Mouse (Mus musculus) liver, adult 2 months (tissue): ENCODE results near the gene Slc5a10. TPM values are rescaled to one million over a fixed set of nuclear protein-coding genes. Genes with fewer than 3 reads are reported as not detected.
"Not testable (repeated sequence)": the region's sequence is repeated elsewhere in the genome, so short reads cannot be mapped to it uniquely, and the experiment has no call there.

Experiments used
- DNase-seq: peaks from one replicate; pipeline ENCODE4 v3.0.0-alpha.2; 2011; ENCODE audit warnings: low read depth, low spot score; ENCODE audit errors: extremely low read depth
- H3K27ac ChIP-seq: fragments of 200-500 bp; replicated peaks from 2 replicates; pipeline ENCODE4 v1.5.1; 2012; ENCODE audit warnings: low read depth, mild to moderate bottlenecking, control low read depth, inconsistent platforms, low read length; ENCODE audit not compliant: insufficient read depth
- H3K27me3 ChIP-seq: fragments of 200-500 bp; 2 replicates; pipeline ENCODE4 v1.6.1; 2012; ENCODE audit warnings: mild to moderate bottlenecking, moderate library complexity, low read length, inconsistent platforms; ENCODE audit not compliant: control insufficient read depth, insufficient read depth
- H3K36me3 ChIP-seq: fragments of 200-500 bp; 2 replicates; pipeline ENCODE4 v1.6.1; 2012; ENCODE audit warnings: low read length, inconsistent platforms; ENCODE audit not compliant: control insufficient read depth, insufficient read depth
- H3K4me1 ChIP-seq: fragments of 200-500 bp; 2 replicates; pipeline ENCODE4 v1.6.1; 2011; ENCODE audit warnings: low read length; ENCODE audit not compliant: control insufficient read depth, insufficient read depth
- H3K4me3 ChIP-seq: fragments of 200-500 bp; 2 replicates; pipeline ENCODE4 v1.5.1; 2011; ENCODE audit warnings: low read depth, mild to moderate bottlenecking, control low read depth, low read length, moderate library complexity; ENCODE audit not compliant: insufficient read depth
- H3K79me2 ChIP-seq: fragments of 200-500 bp; 2 replicates; pipeline ENCODE4 v1.6.1; 2012; ENCODE audit warnings: inconsistent platforms, mild to moderate bottlenecking, low read length, moderate library complexity; ENCODE audit not compliant: control insufficient read depth, insufficient read depth
- H3K9ac ChIP-seq: fragments of 200-500 bp; 2 replicates; pipeline ENCODE4 v1.6.1; 2012; ENCODE audit warnings: low read depth, mild to moderate bottlenecking, control low read depth, inconsistent platforms, low read length
- CTCF ChIP-seq: fragments of 200-500 bp; IDR thresholded peaks from 2 replicates; pipeline ENCODE4 v1.5.1; 2011; ENCODE audit warnings: low read depth, low read length, control low read depth
- POLR2A ChIP-seq: fragments of 200-500 bp; IDR thresholded peaks from 2 replicates; pipeline ENCODE4 v1.6.1; 2011; ENCODE audit warnings: low read length, control low read depth; ENCODE audit not compliant: insufficient read depth; ENCODE audit errors: extremely low read depth
- WGBS: fragments of 180-500 bp; shearing (Covaris S2); methylation state at CpG from one replicate; pipeline ENCODE4 v1.1.7; 2018; 5-methylcytosine and 5-hydroxymethylcytosine counted together
- polyA plus RNA-seq: library from polyadenylated mRNA; depleted of rRNA; stranded (reverse); fragments of >200 nt; gene quantifications from 2 replicates; pipeline ENCODE4 v1.2.3, GENCODE M21; 2012
- total RNA-seq: library from RNA; depleted of rRNA; stranded (reverse); fragments of >200 nt; gene quantifications from 2 replicates; pipeline ENCODE4 v1.2.3, GENCODE M21; 2014

Gene Slc5a10
- total and polyA plus RNA-seq, 2 experiments = not detected

DNA sequence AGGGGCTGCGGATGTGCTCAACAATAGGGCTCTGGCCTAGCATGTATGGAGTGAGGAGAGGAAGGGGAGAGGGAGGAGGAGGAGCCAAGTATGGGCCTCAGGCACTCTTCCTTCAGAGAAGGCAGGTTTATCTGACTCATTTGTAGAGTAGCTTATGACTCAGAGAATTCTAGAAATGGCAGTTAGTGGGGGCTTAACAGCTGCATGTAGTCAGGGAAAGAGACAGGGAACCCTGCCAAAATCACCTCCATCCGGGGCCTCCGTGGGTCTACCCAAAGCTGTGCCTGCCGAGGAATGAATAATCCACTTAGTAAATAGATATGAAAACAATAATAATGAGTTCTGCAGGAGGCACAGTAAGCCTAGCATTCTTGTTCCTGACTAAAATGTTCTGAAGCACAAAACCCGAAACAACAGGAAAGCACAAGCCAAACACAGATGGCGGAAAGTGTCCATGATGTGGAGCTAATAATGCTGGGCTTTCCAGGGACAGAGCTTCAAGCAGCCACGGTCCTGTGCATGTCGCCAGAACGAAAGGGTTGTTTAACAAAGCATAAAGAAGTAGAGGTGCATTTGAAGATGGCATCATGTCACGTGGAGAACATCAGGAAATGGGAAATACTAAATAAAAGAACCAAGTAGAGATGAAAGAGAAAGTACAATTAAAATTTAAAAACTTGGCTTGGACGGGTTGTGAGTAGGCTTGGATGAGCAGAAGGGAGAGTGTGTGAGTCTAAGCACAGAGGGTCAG is 75.9 kb downstream of the Slc5a10 start:
- TF ChIP-seq CTCF = no peak
- TF ChIP-seq POLR2A = no peak
- Histone ChIP-seq H3K4me1 (peaks cover 2% of the 10 kb centered on the region; the same call in 1 of the 2 replicates), H3K9ac (no peak overlapping the region), H3K36me3 (no peaks in the 10 kb centered on the region), H3K27ac (no peak overlapping the region), H3K27me3 (no peaks in the 10 kb centered on the region), H3K4me3 (no peak overlapping the region), H3K79me2 (no peaks in the 10 kb centered on the region)
- 87% methylated on average over 11 of the region's 11 CpGs for WGBS
- no peak for DNase-seq

DNA sequence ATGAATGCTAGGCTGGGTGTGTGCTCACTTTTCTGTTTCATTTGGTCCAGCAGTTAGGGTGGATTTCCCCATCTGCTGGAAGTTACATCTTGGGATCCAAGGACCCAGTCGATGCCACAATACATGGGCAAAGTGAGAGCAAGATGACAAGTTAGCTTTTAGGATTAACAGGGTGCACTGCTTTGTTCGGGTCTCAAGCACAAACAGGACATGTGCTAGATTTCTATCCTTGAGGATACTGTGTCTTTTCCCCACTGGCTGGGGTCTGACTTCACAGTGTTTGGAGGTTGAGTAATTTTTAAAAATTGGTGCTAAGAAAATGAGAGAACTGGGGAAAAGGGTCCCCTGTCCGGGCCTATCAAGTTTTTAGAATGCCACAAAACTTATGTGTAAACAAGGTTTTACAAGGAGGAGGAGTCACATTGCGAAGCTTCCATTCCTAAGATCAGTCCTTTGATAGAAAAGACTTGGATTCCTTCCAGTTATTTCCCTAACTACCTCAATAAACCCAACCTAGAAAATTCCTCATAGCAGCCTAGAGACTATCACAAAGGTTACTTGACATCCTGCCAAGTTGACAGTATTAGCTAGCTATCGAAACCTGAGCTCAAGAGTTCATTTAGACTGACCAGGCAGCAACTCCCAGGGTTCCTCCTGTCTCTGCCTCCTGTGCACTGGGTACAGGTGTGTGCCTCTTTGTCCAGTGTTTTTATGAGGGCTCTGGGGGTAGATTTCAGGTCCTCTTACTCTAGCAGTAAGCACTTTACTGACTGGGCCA is 77.3 kb downstream of the Slc5a10 start:
- peak; percentile 89 for DNase-seq
- no peaks in the 10 kb centered on the region for H3K79me2 ChIP-seq
- H3K4me3 ChIP-seq = no peak overlapping the region
- H3K9ac ChIP-seq = no peak overlapping the region
- H3K27me3 ChIP-seq = no peaks in the 10 kb centered on the region
- no peak for TF ChIP-seq POLR2A
- no peak for TF ChIP-seq CTCF
- H3K27ac ChIP-seq = no peak overlapping the region
- WGBS = 47% methylated on average over 5 of the region's 5 CpGs
- no peaks in the 10 kb centered on the region for H3K36me3 ChIP-seq
- peaks cover 3% of the 10 kb centered on the region; the same call in 1 of the 2 replicates for H3K4me1 ChIP-seq

DNA sequence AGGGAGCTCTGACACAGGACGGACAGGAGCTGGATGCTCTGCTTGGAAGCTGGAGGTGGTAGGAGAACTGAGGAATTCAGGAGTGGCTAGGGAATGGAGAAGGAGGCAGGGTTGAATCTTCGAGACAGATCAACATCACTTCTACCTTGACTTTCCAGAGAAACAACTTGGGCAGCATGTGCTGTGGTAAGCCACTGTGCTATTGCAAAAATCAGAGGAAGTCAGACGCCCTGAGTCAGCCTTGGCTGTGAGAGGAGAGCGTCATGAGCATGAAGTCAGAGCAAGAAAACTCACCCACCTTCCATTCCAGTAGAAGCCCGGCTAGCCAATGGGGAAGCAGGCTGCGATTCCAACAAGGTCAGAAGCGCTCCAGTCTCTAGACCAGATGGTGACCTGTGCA is 78.5 kb downstream of the Slc5a10 start:
- Histone ChIP-seq H3K27ac (no peak overlapping the region), H3K4me1 (peaks cover 3% of the 10 kb centered on the region; the same call in 1 of the 2 replicates), H3K9ac (no peak overlapping the region), H3K79me2 (no peaks in the 10 kb centered on the region), H3K27me3 (no peaks in the 10 kb centered on the region), H3K4me3 (no peak overlapping the region), H3K36me3 (no peaks in the 10 kb centered on the region)
- TF ChIP-seq POLR2A (no peak), CTCF (no peak)
- no peak for DNase-seq
- 86% methylated on average over 7 of the region's 7 CpGs for WGBS

DNA sequence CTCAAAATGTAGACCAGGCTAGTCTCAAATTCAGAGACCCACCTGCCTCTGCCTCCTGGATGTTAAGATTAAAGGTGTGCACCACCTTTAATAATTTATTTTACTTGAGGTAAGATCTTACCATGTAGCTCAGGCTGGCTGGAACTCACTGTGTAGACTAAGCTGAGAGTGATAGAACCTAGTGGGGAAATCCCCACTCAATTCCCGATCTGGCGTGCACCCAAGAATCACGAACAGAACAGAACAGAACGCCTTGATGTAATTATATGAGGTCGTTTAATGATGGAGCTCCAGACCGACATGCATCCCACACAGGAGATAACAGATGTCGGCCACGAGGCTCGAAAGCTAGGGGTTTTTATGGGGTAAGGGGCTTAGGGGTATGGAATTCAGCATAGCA is 80.0 kb downstream of the Slc5a10 start:
- not testable (repeated sequence) for H3K4me3 ChIP-seq, H3K27ac ChIP-seq, H3K27me3 ChIP-seq, H3K4me1 ChIP-seq, DNase-seq, H3K36me3 ChIP-seq, H3K79me2 ChIP-seq, H3K9ac ChIP-seq
- WGBS = 69% methylated on average over 9 of the region's 9 CpGs

DNA sequence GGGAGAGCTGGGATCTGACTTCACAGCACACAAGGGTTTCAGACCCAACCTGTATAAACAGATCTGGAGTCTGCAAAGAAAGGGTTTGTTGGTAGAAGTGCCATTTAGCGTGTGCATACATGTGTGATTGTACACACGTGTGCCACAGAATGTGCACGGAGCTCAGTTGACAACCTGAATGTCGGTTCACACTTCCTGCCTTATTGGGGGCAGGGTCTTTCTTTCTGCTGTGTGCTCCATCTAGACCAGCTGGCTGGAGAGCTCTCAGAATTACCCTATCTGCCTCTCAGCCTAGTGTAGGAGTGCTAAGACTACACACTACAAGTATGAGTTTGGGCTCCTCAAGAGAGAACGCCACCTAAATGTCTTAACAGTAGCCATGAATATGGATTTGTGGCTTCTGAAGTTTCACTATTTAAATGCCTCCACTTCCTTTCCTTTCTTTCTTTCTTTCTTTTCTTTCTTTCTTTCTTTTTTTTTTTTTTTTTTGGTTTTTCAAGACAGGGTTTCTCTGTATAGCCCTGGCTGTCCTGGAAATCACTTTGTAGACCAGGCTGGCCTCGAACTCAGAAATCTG is 80.9 kb downstream of the Slc5a10 start:
- Histone ChIP-seq H3K27ac (no peak overlapping the region), H3K79me2 (no peaks in the 10 kb centered on the region), H3K4me3 (no peak overlapping the region), H3K9ac (no peak overlapping the region), H3K36me3 (no peaks in the 10 kb centered on the region), H3K27me3 (no peaks in the 10 kb centered on the region), H3K4me1 (peaks cover 3% of the 10 kb centered on the region; the same call in 1 of the 2 replicates)
- no peak for DNase-seq
- TF ChIP-seq CTCF (no peak), POLR2A (no peak)
- 96% methylated on average over 6 of the region's 6 CpGs for WGBS
